Mouse (Mus musculus): ENCODE measurements around the gene Rhot1. TPM values are rescaled to one million over a fixed set of nuclear protein-coding genes. Genes with fewer than 3 reads are reported as not detected.

Rhot1 gene
- polyA plus RNA-seq, 1 experiment: 8.0 TPM

DNA sequence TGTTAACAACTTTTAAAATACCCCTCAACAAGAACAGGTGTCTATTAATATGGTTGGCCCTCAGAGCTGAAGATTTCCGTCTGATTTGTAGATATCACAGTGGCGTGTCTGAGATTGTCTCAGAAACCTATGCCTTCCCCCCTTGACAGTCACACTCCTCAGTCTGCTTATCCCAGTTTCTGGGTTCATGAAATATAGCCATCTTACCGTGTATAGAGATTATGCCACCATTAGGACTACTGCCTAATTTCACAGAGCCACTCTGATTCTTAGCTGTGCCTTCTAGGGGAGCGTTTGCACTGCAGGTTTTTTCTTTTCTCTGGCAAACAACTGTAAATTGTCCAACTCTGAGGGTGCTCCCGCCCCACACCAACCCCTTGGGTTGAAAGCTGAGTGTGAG is 62.3 kb downstream of the Rhot1 start:
- WGBS: 71% methylated on average over 5 of the region's 5 CpGs
- DNase-seq (ENCODE audit: low read depth, low spot score): no peak

DNA sequence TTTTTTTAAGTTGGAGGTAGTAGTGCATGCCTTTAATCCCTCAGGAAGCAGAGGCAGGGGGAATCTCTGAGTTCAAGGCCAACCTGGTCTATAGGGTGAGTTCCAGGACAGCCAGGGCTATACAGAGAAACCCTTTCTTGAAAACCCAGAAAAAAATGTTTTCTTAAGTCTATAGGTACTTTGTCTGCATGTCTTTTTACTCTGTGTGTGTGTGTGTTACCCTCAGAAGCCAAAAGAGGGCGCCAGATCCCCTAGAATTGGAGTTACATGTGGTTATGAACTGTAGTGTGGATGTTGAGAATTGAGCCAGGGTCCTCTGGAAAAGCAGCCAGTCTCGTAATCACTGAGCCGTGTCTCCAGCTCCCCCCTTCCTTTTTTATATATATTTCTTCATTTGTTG is 66.2 kb downstream of the Rhot1 start:
- WGBS: 61% methylated on average over 3 of the region's 3 CpGs
- DNase-seq (ENCODE audit: low read depth, low spot score): no peak

DNA sequence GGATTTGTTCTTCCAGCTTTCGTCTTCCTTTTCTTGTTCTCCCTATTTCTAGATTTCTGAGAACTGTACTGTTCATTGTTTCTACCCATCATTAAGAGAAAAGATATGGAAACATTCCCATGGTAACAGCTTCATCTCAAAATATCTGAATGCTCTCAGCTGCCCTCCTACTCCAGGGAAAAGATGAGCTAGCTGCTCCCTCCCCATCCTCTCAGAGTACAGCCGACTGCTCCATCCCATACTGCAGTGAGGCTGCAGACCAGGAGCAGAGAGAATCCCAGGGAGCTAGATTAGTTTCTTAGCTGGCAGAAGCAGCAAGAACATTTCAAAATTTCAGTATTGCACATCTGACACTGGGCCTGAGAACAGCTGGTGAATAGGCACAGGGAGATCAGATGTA is 69.2 kb downstream of the Rhot1 start:
- WGBS: 54% methylated on average over 2 of the region's 2 CpGs
- no peak for DNase-seq (ENCODE audit: low read depth, low spot score)

DNA sequence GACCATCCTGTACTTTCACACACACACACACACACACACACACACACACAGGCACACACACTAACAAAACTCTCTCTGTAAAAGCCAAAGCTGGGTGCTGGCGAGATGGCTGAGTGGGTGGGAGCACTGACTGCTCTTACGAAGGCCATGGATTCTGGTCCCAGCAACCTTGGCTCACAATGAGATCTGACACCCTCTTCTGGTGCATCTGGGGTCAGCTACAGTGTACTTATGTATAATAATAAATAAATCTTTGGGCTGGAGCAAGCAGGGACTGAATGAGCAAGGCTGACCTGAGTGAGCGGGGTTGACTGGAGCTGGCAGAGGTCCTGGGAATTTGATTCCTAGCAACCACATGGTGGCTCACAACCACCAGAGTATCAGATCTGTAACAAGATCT is 75.0 kb downstream of the Rhot1 start:
- no peak for DNase-seq (ENCODE audit: low read depth, low spot score)
- 53% methylated on average over 3 of the region's 3 CpGs for WGBS

DNA sequence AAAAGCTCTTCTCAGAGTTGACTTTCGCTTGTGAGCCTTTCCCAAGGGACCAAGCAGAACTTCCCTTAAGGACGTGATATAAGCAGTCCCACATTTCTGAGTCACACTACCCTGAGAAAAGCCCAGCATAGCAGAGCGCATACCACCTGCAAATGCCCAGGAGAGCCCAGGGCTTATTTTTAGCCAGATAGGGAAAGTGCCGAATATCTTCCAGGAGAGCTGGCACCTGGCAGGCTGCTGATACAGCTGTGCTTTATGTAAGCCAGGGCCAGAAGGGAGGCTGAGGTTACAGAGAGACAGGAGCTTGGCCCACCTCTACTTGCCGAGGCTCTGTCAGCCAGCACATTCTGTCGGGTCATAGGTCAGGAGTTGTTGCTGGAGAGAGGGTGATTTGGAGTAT is 75.8 kb downstream of the Rhot1 start:
- 40% methylated on average over 6 of the region's 6 CpGs for WGBS
- no peak for DNase-seq (ENCODE audit: low read depth, low spot score)

DNA sequence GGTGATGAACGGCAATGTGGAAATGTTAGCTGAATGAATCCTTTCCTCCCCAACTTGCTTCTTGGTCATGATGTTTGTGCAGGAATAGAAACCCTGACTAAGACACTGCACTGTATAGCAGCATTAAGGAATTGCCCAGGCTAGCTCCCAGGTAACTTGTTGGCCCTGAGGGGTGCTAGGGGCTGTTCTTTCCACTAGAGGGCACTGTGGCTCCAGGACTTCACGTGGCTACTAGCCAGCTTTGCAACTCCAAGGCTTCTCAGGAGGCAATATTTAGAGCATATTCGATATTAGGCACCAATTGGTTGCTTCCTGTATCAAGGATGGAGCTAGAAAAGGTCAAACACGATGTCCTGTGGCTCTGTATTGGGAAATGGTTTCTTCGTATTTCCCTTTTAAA is 78.3 kb downstream of the Rhot1 start:
- DNase-seq (ENCODE audit: low read depth, low spot score): peak; percentile 39

DNA sequence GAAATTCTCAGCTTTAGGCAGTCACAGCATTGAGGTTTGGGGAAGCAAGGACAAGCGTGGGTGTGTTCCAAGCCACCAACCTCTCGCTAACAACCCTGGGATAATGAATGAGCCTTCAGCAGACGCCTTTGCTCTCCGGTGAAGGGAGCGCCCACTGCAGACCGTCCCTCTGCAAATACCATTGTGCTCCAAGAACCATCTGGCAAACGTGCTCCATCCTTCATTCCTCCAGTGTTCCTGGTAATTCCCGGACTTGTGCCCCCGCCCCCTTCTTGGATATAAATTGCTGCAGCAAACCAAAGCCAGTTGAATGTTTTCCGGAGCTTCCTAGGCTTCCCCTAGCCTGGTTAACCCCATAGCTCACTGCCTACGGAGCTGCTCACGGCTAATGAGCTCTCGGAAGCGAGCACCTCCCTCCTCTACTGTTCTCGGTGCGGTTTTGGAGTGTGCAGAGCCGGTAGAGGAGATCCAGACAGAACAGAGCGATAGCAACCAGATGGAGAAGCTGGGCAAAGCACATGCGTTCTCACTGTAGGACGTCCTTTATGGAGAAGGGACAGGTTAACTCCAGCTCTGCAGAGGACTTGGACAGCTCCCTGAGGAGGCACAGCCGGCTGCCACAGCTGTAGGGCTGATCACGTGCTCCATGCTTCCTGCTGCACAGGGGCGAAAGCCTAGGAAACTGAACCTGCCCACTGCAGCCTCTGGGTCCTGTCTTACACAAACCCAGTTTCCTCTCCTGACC is 81.1 kb downstream of the Rhot1 start:
- WGBS: under 1% methylated on average over 23 of the region's 23 CpGs
- no peak for DNase-seq (ENCODE audit: low read depth, low spot score)

More for the DNA sequence above, 78.3 kb downstream of the Rhot1 start:
- 14% methylated on average over 5 of the region's 5 CpGs for WGBS

DNA sequence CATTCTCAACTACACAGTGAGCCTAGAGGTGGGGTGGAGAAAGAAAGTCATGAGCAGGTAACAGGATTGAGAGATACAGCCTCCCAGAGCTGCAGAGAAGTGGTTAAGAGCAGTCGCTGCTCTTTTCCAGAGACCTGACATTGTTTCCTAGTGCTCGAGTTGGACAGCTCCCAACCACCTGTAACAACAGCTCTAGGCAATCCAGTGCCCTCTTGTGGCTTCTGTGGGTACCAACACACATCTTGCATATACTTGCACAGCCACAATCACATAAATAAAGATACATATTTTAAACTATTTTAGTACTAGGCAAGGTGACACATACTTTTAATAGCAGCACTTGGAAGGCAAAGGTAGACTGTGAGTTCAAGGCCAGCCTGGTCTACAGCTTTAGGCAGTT is 82.2 kb downstream of the Rhot1 start:
- WGBS: 74% methylated on average over 2 of the region's 2 CpGs
- DNase-seq (ENCODE audit: low read depth, low spot score): no peak

DNA sequence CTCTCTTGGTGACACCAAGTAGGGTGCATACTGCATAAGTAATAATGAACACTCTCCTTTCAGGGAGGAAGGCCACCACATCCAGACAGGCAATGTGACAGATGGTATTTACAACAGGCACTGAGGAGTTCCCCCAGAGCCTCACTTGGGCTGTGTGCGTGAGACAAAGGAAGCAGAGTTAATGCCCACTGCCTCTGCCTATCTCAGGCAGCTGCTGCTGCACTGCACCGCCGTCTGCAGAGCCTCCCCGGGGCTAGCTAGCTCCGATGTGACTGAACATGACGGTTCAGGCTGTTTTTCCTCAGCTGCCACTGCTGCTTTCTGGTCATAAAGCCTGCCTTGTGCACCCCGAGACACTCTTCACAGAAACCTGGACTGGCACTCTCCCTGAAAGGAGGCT is 83.6 kb downstream of the Rhot1 start:
- 61% methylated on average over 7 of the region's 7 CpGs for WGBS

DNA sequence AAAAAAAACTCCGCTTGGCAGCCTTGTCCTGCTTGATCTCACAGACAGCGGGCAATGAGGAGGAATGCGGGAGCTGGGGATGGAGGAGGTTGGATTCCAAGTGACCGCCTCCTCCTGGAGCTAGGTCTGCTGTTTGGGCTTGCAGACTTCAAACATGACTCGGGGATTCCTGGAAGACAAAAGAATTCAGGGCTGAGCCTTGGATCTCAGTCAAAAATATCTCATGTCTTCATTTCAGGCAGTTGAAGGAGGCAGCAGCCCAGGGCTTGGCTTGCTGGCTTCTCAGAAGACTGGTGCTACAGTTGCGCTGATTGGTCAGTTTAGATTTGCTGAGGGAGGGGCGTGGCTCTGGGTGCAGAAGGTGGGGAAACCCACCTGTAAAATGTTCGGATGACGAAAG is 86.2 kb downstream of the Rhot1 start:
- DNase-seq (ENCODE audit: low read depth, low spot score): no peak
- 24% methylated on average over 9 of the region's 9 CpGs for WGBS

More for the DNA sequence above, 83.6 kb downstream of the Rhot1 start:
- DNase-seq (ENCODE audit: low read depth, low spot score): no peak

DNA sequence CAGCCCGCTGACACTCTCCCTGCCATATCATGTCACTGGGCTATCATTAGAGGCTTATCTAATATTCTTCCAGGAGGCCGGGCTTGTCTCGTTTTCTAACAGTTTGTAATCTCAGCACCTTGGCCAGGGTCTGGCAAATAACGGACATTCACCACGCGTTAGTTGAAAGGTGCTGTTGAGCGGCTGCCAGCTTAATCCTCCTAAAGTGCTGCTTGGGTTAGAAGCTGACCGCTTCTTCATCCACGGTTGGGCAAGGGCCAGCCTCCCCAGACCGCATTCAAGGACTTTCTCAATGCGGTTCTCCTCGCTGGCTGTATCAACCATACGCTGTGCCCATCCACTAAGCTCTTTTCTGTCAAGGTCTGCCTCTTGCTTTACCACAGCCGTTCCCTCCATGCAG is 87.0 kb downstream of the Rhot1 start:
- WGBS: 30% methylated on average over 14 of the region's 14 CpGs
- no peak for DNase-seq (ENCODE audit: low read depth, low spot score)

DNA sequence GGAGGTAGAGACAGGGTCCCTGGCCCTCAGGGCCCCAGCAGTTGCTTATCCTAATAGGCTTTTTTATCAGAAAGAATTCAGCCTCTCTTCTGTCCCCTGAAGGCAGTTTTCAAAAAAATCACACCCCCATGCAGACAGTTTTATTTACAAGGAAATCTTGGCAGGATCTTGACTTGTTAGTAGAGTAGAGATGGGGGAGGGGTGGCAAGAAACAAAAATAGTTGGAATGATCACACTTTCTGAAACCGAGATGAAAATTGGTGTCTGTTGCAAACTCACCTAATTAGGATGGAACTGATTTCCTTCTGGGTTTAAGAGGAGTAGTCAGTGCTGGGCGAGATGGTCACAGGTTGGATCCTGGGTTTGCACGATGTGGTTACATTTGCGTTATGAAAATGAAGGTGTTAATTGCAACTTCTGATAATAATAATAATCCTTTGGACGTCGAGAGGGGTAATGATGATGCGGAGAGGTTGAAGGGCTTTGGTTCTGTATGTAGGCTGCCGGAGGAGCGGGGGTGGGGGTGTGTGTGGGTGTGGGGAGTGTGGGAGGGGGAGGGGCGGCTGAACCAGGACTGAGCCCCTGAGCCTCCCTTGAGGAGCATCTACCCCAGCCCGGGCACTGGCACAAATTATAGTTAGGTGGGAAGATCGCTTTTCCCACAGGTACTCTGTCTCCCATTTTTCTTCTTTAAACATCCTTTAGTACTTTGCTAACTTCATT is 90.9 kb downstream of the Rhot1 start:
- 15% methylated on average over 12 of the region's 12 CpGs for WGBS

DNA sequence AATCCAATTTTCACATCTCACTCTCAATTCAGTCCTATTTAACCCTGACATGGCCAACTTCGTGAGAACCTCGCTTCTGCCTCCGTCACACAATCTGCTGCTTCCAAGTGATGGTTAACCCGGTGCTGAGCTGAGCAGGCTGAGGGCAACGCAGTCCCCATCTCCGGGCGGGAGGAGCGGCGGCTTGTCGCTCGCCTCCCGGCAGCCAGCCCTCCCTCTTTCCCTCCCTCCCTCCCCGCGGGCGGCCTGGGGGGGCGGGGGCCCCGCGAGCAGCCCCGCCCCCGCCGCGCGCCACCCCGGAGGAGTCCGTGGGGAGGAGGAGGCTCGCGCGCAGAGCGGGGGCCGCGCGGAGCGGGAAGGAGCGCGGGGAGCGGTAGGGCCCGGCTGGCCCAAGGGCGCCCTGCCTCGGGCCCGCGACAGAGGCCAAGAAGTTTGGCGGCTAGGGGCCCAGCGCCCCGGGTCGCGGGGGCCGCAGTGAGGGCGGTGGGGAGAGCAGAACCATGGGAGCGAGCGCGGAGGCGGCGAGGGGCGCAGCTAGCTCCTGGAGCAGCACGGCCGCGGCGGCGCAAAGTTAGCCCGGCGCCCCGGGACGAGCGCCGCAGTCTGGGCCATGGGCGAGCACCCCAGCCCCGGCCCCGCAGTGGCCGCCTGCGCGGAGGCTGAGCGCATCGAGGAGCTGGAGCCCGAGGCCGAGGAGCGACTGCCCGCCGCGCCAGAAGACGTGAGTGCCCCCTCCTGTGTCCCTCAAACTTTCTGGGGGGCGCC is 91.9 kb downstream of the Rhot1 start, which contains the start of gene Rhbdl3:
Gene Rhbdl3, plus strand, starts transcription at position 362 of the 765 bp plus-strand sequence.
- no peak for DNase-seq (ENCODE audit: low read depth, low spot score)
- 1% methylated on average over 76 of the region's 81 CpGs for WGBS

More for the DNA sequence above, 90.9 kb downstream of the Rhot1 start:
- DNase-seq (ENCODE audit: low read depth, low spot score): no peak

DNA sequence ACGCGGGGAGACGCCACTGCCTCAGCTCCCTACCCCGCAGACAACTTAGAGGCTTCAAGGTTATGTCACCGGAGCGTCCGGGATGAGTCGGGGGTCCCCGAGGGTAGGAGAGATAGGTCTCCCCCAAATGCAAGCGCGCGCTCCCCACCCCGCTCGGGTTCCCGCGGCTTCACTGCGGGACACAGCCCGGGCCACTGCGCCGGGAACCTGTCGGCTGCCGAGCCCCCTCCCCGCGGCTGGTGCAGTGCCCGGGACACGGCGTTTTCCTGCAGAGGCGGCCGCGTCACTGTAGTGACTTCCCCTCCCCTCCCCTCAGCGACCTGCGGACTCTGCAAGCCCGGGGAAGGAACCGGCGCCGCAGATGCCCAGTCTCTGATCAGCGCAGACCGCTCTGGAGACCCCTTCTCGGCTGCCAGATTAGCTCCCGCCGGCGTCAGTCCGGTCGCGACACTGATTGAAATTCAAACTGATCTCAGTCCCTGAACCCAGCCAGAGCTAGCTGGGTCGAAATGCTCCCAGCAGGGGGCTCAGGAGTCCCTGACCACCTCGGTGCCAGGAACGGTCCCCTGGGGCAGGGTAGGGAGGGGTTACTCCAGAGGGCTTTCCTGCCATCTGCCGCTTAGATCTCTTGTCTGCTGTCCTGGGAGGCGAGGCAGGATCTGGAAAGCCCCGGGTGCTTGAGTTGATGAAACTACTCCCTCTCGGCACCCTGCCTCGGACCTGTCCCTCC is 92.7 kb downstream of the Rhot1 start:
- 2% methylated on average over 53 of the region's 53 CpGs for WGBS
- no peak for DNase-seq (ENCODE audit: low read depth, low spot score)

DNA sequence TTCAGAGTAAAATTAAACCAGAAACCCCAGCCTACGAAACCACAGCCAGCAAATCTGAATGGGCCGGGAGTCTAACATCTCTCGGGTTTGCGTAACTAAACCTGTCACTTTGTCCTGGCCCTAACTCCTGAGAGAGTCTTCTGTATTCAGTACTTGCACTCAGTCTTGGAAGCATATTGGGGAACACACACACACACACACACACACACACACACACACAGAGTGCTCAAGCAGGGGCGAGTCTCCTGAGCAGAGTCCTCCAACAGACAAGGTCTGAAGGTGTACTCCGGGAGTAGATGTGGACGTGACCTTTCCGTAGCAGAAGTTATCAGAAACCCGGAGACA is 93.2 kb downstream of the Rhot1 start:
- WGBS: 2% methylated on average over 9 of the region's 9 CpGs
- DNase-seq (ENCODE audit: low read depth, low spot score): no peak

DNA sequence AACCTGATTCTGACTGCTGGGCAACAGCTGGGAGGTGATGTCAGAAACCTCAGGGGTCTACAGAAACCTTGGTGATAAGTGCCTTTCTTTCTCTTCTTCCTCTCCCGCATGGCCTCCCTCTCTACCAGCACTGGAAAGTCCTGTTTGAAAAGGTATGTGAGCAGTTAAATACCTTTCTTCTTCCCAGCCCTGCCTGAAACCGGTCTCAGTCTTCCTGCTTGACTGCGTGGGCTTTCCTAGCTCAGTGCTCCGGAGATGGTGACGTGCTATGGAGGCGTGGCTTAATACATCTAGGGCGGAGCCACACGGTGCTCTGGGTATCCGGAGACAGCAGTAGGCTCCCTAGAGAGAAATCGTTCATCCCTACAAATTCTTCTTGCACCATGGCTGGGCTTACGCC is 93.7 kb downstream of the Rhot1 start:
- peak; percentile 35 for DNase-seq (ENCODE audit: low read depth, low spot score)
- WGBS: 4% methylated on average over 11 of the region's 11 CpGs

DNA sequence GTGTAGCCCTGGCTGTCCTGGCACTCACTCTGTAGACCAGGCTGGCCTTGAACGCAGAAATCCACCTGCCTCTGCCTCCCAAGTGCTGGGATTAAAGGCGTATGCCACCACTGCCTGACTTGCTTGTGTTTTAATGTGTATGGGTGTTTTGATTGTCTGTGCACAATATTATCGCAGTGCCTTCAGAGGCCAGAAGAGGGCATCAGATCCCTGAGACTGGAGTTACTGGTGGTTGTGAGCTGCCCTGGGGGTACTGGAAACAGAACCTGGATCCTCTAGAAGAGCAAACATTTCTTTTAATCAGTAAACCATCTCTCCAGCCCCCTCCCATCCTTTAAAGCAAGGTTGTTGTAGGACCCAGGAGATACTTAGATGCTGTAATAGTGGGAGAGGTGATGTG is 94.9 kb downstream of the Rhot1 start:
- DNase-seq (ENCODE audit: low read depth, low spot score): no peak
- WGBS: 89% methylated on average over 3 of the region's 3 CpGs

DNA sequence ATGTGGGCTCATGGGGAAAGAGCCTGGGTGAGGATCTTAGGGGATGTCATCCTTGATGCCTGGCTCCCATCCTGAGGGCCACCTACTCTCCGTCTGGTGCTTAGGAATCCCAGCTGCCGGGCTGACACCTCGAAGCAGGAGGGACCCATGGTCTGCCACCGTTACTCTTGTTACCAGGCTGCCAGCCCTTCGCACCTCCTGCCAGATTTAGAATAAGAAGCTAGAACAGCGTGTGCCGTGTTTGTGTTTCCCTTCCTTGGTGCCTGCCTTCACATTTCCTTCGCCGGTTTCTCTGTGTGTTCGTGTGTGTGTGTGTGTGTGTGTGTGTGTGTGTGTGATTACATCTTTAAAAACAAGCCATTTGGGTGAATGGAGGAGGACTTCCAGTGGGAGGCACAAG is 96.0 kb downstream of the Rhot1 start:
- DNase-seq (ENCODE audit: low read depth, low spot score): no peak
- WGBS: 85% methylated on average over 10 of the region's 10 CpGs

DNA sequence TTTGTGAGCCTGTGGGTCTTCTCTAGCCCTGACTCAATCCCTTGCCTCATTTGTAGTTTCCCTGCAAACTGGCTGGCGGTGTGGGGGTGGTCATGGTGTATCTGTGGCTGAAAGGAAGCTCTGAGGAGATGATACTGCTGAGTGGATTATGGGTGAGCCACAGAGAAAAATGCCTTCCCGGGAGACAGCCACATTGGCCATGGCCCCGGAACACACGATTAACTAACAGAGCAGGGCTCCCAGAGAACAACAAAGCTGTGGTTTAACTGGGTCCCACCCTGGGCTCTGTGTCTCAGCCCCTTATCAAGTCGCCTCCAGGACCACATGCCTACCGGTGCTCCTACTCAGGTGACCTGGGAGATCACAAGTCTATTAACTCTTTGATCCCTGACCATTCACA is 99.7 kb downstream of the Rhot1 start:
- no peak for DNase-seq (ENCODE audit: low read depth, low spot score)
- WGBS: 45% methylated on average over 6 of the region's 6 CpGs

DNA sequence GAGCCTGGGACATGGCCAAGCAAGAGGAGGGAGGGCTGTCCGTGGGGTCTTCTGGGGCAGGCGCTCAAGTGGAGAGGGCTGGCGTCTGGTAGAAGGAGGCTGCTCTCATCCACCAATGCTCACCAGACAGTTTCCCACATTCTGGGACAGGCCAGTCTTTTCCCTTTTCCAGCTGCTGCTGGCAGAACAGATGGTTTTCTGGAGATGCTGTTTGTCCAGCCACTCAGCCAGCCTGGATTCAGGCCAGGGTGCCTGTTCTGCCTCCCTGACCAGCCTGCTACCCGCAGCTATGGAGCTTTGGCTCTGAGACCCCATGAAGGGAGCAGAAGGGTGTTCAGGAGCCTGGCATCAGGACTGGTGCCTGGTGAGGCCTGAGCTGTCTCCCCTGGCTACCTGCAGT is 102.5 kb downstream of the Rhot1 start:
- no peak for DNase-seq (ENCODE audit: low read depth, low spot score)
- WGBS: 65% methylated on average over 4 of the region's 4 CpGs
